ENCODE assay signal across 18 mouse cellular contexts in the genomic region with DNA sequence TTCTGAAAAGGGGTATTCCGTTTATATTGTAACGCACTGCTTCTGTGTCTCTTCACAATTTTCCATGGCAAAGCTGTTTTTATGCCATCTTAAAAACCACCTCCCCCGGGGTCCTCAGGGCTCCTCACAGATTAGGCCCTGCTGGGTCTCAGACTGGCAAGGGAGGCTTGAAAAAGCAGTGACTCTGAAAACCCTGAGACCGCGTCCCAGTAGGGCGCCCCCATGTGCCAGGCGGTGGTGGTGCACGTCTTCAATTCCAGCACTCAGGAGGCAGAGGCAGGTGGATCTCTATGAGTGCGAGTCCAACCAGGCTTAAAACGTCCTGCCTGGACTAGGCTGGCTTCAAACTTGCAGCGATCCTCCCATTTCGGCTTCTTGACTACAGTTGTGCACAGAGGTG. TPM values are rescaled to one million over a fixed set of nuclear protein-coding genes. Genes with fewer than 3 reads are reported as not detected.
DNase-seq lines count a peak whose midpoint lies in the region; ATAC-seq and TF ChIP-seq lines count a peak whose summit lies in the region.
"Had no signal": no experiment of that assay in that cellular context is flagged by ENCODE, and none has a peak within 500 bp of the region (broad histone marks: within the 10 kb centered on the region; RNA-seq: fewer than 3 reads in every experiment).

No protein-coding gene starts in this region.

- no peak for TF ChIP-seq POLR2A in lung, adult 2 months (IDR thresholded peaks at IDR 0.05; ENCODE audit: borderline replicate concordance, extremely low read depth, low read depth, low read length)
- TF ChIP-seq POLR2A in ES-Bruce4 (IDR thresholded peaks at IDR 0.05; ENCODE audit: insufficient read depth, low read length): no peak

- H3K27ac ChIP-seq in ES-Bruce4 (ENCODE audit: insufficient read depth, low read length): no peak overlapping the region
- H3K27ac ChIP-seq: embryonic facial prominence, embryonic 15.5 days; heart, embryonic 13.5 days; hindbrain, embryonic 13.5 days; limb, embryonic 13.5 days; midbrain, embryonic 15.5 days had no signal

- H3K9ac ChIP-seq in ES-Bruce4 (ENCODE audit: low read depth, poor library complexity, severe bottlenecking): no peak overlapping the region
- H3K9ac ChIP-seq: embryonic facial prominence, embryonic 15.5 days; heart, embryonic 13.5 days; hindbrain, embryonic 13.5 days; limb, embryonic 13.5 days; midbrain, embryonic 15.5 days had no signal

- 77% methylated on average over 12 of the region's 12 CpGs for WGBS in lung, adult 2 months

- TF ChIP-seq EP300 in ES-Bruce4 (IDR thresholded peaks at IDR 0.05; ENCODE audit: insufficient read depth, low read depth, low read length): no peak

- 0 out of 2 replicates have a peak, but pooled peaks have one; percentile 46 for ATAC-seq in erythroid progenitor cell, adult 5-6 weeks (replicated peaks; ENCODE audit: low FRiP score, poor library complexity, severe bottlenecking)
- ATAC-seq: forebrain, embryonic 14.5 days; midbrain, embryonic 15.5 days had no signal

- TF ChIP-seq CTCF in lung, adult 2 months (IDR thresholded peaks at IDR 0.05; ENCODE audit: insufficient read depth, low read length): peak; percentile 44; the same call in 1 of the 2 replicates
- TF ChIP-seq CTCF in ES-Bruce4 (IDR thresholded peaks at IDR 0.05; ENCODE audit: low read depth, low read length): peak; percentile 77

- no peak overlapping the region for H3K4me3 ChIP-seq in lung, adult 2 months (replicated peaks; ENCODE audit: extremely low read depth, low read depth, low read length)
- no peak overlapping the region for H3K4me3 ChIP-seq in ES-Bruce4 (ENCODE audit: low read depth, low read length)
- H3K4me3 ChIP-seq: embryonic facial prominence, embryonic 15.5 days; heart, embryonic 13.5 days; hindbrain, embryonic 13.5 days; limb, embryonic 13.5 days; midbrain, embryonic 15.5 days had no signal

- no peaks in the 10 kb centered on the region for H3K36me3 ChIP-seq in ES-Bruce4 (ENCODE audit: control insufficient read depth, insufficient read depth, low read length, poor library complexity, severe bottlenecking)
- H3K36me3 ChIP-seq: hindbrain, embryonic 13.5 days; limb, embryonic 13.5 days; midbrain, embryonic 15.5 days had no signal

- DNase-seq in heart, adult 11 months: peak; percentile 84
- DNase-seq in heart, adult 18-20 months: no peak
- no peak for DNase-seq in lung, adult 2 months
- DNase-seq in lung, postnatal 36 days: no peak
- DNase-seq in ovary, postnatal 36 days (ENCODE audit: low spot score): no peak
- DNase-seq in frontal cortex, postnatal 36 days (ENCODE audit: low spot score in 2 of 2): no peak
- DNase-seq: adrenal gland, postnatal 10 days; gastrocnemius, postnatal 14 days; lung, postnatal 14 days; right cerebral cortex, postnatal 4 days had no signal

- 0 out of 2 replicates have a peak, but pooled peaks cover 3% of the 10 kb centered on the region for H3K9me3 ChIP-seq in ES-Bruce4 (replicated peaks; ENCODE audit: control insufficient read depth, insufficient read depth, low read length, poor library complexity, severe bottlenecking)
- H3K9me3 ChIP-seq: embryonic facial prominence, embryonic 15.5 days; midbrain, embryonic 15.5 days had no signal

- no peaks in the 10 kb centered on the region for H3K4me1 ChIP-seq in lung, adult 2 months (ENCODE audit: control insufficient read depth, insufficient read depth, low read length)
- no peaks in the 10 kb centered on the region for H3K4me1 ChIP-seq in ES-Bruce4 (ENCODE audit: control insufficient read depth, insufficient read depth, low read length)

- no peaks in the 10 kb centered on the region for H3K27me3 ChIP-seq in ES-Bruce4 (ENCODE audit: control insufficient read depth, insufficient read depth, low read length, poor library complexity, severe bottlenecking)
- H3K27me3 ChIP-seq: heart, embryonic 13.5 days had no signal

RNA-seq across cellular contexts. Expression of gene Tgfb1, which starts 13.9 kb away (rescaled TPM):
- total RNA-seq in heart, adult 18-20 months (2021): 10 to 100 TPM; 21.8 to 23.6 TPM
- polyA plus RNA-seq in lung, adult 2 months (2012; rRNA removed): 68.3 and 71.1 TPM in 2 replicates
- polyA plus RNA-seq in ES-Bruce4 (2011; ENCODE audit: insufficient read depth, insufficient read length, low read depth, missing spikeins): 22.9 and 25.6 TPM in 2 replicates
- total RNA-seq in erythroid progenitor cell, adult 5-6 weeks (2015; ENCODE audit: low replicate concordance): 72.4 and 95.2 TPM in 2 replicates
- total RNA-seq in erythroid progenitor cell, adult 5-6 weeks (2017; ENCODE audit: low replicate concordance): 15.0 and 19.8 TPM in 2 replicates

RNA-seq across cellular contexts. Expression of gene Ccdc97, which starts 18.2 kb away (rescaled TPM):
- total RNA-seq in heart, adult 18-20 months (2021): 10 to 100 TPM; 55.0 to 56.6 TPM
- polyA plus RNA-seq in lung, adult 2 months (2012; rRNA removed): 60.0 and 69.2 TPM in 2 replicates
- polyA plus RNA-seq in ES-Bruce4 (2011; ENCODE audit: insufficient read depth, insufficient read length, low read depth, missing spikeins): 43.4 and 46.9 TPM in 2 replicates
- total RNA-seq in erythroid progenitor cell, adult 5-6 weeks (2015; ENCODE audit: low replicate concordance): 28.1 and 29.9 TPM in 2 replicates
- total RNA-seq in erythroid progenitor cell, adult 5-6 weeks (2017; ENCODE audit: low replicate concordance): 13.9 and 34.8 TPM in 2 replicates

RNA-seq across cellular contexts. Expression of gene B9d2, which starts 20.2 kb away (rescaled TPM):
- 10 to 100 TPM; 10.2 TPM for total RNA-seq in heart, adult 18-20 months (2021)
- 51.7 and 53.4 TPM in 2 replicates for polyA plus RNA-seq in lung, adult 2 months (2012; rRNA removed)
- 7.9 and 15.2 TPM in 2 replicates for polyA plus RNA-seq in ES-Bruce4 (2011; ENCODE audit: insufficient read depth, insufficient read length, low read depth, missing spikeins)
- total RNA-seq in erythroid progenitor cell, adult 5-6 weeks (2015; ENCODE audit: low replicate concordance): 8.4 and 8.6 TPM in 2 replicates
- 2.1 and 10.1 TPM in 2 replicates for total RNA-seq in erythroid progenitor cell, adult 5-6 weeks (2017; ENCODE audit: low replicate concordance)

RNA-seq across cellular contexts. Expression of gene Tmem91, which starts 25.8 kb away (rescaled TPM):
- total RNA-seq in heart, adult 18-20 months (2021): under 1 TPM in 1 of 2 experiments, not detected in 1; 0.22 TPM
- 0.37 and 0.86 TPM in 2 replicates for polyA plus RNA-seq in lung, adult 2 months (2012; rRNA removed)
- polyA plus RNA-seq in ES-Bruce4 (2011; ENCODE audit: insufficient read depth, insufficient read length, low read depth, missing spikeins): 3.3 and 3.7 TPM in 2 replicates
- total RNA-seq in erythroid progenitor cell, adult 5-6 weeks (2015; ENCODE audit: low replicate concordance): not detected in 2 replicates
- total RNA-seq in erythroid progenitor cell, adult 5-6 weeks (2017; ENCODE audit: low replicate concordance): 4.2 TPM in 1 of 2 replicates, not detected in the other

RNA-seq across cellular contexts. Expression of gene Exosc5, which starts 41.8 kb away (rescaled TPM):
- total RNA-seq in heart, adult 18-20 months (2021): 10 to 100 TPM; 17.2 to 17.5 TPM
- 53.1 and 60.8 TPM in 2 replicates for polyA plus RNA-seq in lung, adult 2 months (2012; rRNA removed)
- polyA plus RNA-seq in ES-Bruce4 (2011; ENCODE audit: insufficient read depth, insufficient read length, low read depth, missing spikeins): 53.7 and 71.1 TPM in 2 replicates
- total RNA-seq in erythroid progenitor cell, adult 5-6 weeks (2015; ENCODE audit: low replicate concordance): 16.2 and 23.1 TPM in 2 replicates
- 4.9 and 11.7 TPM in 2 replicates for total RNA-seq in erythroid progenitor cell, adult 5-6 weeks (2017; ENCODE audit: low replicate concordance)
